Mouse (Mus musculus) thymus, postnatal 10 days (tissue): ENCODE measurements around the gene Pip.

Experiments
- DNase-seq, 2 experiments: peaks; one replicate each; pipeline ENCODE4 v3.0.0; 2021; ENCODE audit warnings: low spot score in 2 of 2

Gene Pip

DNA sequence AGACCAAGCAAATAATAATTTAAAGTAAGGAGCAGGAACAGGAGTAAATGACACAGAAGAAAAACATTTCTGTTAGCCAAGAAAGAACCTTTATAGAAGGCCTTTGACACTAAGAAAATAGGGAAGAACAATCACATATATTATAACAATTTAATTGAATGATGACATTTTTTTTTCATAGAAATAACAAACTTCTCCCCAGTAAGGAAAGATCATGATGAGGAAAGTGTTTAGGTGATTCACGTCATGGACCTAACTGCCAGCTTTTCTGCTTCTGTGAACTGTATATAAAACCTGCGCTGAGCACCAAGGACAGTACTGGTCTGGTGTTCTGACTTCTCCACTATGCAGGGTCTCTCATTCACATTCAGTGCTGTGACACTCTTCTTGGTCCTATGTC, at the start of gene Pip:
Gene Pip, plus strand, starts transcription at position 301 of the 400 bp plus-strand sequence.
- DNase-seq, result no peak

DNA sequence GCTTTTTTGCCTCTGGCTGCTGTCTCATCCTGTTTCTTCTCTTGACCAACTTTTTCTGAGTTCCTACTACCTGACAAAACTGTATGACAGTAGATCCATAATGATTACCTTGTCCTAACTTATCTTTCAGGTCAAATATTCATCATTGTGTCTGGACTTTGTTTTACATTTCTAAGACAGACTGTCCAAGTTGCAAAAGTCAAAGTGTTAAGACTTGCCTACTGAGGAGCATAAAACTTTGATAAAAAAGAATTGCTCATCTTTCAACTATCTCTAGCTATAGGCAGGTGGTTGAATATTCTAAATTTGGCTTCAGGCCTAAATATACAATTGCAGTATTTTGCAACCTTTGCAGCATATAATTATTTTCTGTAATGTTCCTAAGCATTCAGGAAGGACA, 23.2 kb upstream of the Pip start:
- DNase-seq, result no peak

DNA sequence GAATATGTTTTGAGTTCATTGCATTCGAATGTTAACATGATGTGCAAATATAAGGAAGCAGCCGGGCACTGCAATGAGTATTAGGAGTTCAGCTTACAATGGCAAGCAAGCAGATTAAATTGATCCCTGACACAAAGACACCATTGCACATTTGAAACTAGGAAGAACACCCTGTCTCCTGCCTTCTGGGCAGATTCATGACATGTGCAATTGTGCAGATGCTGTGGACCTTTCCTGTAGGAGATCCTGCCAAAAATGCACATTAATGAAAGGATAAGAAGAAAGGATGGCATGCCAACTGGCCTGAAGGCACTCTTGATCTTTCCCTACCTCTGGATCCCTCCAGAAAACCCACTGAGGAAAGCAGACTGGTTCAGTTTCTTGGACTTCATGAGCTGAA, 17.8 kb upstream of the Pip start:
- no peak for DNase-seq

- DNase-seq, result no peak
These were observed 5.4 kb downstream of the Pip start, which contains the start of gene Sval2 for GRCm38 (mm10) chr6:41852689-41853088. Gene Sval2 (plus strand): TSS chr6:41852989.

DNA sequence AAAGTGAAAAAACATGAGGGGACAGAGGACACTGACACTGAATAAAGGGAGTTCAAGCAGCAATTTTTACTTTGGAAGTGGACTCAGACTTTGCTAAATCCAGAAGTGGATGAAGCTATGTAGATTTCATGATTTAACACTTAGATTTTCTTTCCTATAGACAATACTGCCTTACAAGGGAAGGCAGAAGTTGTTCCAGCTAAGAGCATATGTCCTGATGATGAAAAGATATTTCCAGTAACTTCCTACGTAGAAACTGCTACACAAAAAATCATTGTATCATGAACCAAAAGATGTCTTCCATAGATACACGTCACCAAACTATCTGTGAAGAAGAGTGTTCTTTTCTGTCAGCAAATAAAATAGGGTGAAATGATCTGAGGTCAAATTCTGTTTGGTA, 16.7 kb downstream of the Pip start:
- DNase-seq, result no peak
